Mouse (Mus musculus) olfactory bulb, adult 2 months (tissue): ENCODE measurements around the gene Polr3h.
"Not testable (repeated sequence)": the region's sequence is repeated elsewhere in the genome, so short reads cannot be mapped to it uniquely, and the experiment has no call there.

Experiments used
- CTCF ChIP-seq: fragments of 200-500 bp; IDR thresholded peaks from 2 replicates; pipeline ENCODE4 v1.5.1; 2012; ENCODE audit warnings: low read depth, mild to moderate bottlenecking, low read length, moderate library complexity; ENCODE audit not compliant: insufficient read depth
- POLR2A ChIP-seq: fragments of 200-500 bp; IDR thresholded peaks from 2 replicates; pipeline ENCODE4 v1.6.1; 2012; ENCODE audit warnings: mild to moderate bottlenecking, low read depth, low read length, moderate library complexity; ENCODE audit not compliant: insufficient read depth

GRCm38 (mm10) chr15:81970498-81970897 is 44.5 kb upstream of the Polr3h start:
- not testable (repeated sequence) for TF ChIP-seq CTCF, POLR2A
